Mouse (Mus musculus) cerebellum, adult 2 months (tissue): ENCODE measurements around the gene Pde7b.

Source experiments
- CTCF ChIP-seq: fragments of 200-500 bp; IDR thresholded peaks from 2 replicates; pipeline ENCODE4 v1.5.1; 2011; ENCODE audit warnings: low read depth, mild to moderate bottlenecking, control low read depth, low read length, moderate library complexity, borderline replicate concordance; ENCODE audit not compliant: insufficient read depth
- POLR2A ChIP-seq: fragments of 200-500 bp; IDR thresholded peaks from 2 replicates; pipeline ENCODE4 v1.6.1; 2011; ENCODE audit warnings: low read length, control low read depth, borderline replicate concordance; ENCODE audit not compliant: insufficient read depth

- TF ChIP-seq CTCF (no peak), POLR2A (no peak)
Measured at GRCm38 (mm10) chr10:20568630-20569029, 156.2 kb downstream of the Pde7b start.
